Mouse (Mus musculus): ENCODE measurements around the gene Tyw3.

GRCm38 (mm10) chr3:154570029-154570575 lies 26.8 kb downstream of the Tyw3 start:
- no peak for TF ChIP-seq POLR2A (IDR thresholded peaks at IDR 0.05; ENCODE audit: control insufficient read depth, low read depth, low read length)
- TF ChIP-seq CTCF (IDR thresholded peaks at IDR 0.05; ENCODE audit: control insufficient read depth, insufficient read depth, insufficient replicate concordance, low read depth, low read length): no peak
